Mouse (Mus musculus) lung, postnatal 0 days (tissue): ENCODE measurements around the gene Syna.

Experiments used
- CTCF ChIP-seq: IDR thresholded peaks from 2 replicates; pipeline ENCODE4 v1.5.1; 2016; ENCODE audit warnings: antibody characterized with exemption, mild to moderate bottlenecking
- EP300 ChIP-seq: IDR thresholded peaks from 2 replicates; pipeline ENCODE4 v1.6.1; 2016; ENCODE audit warnings: antibody characterized with exemption, mild to moderate bottlenecking, control low read depth

GRCm38 (mm10) chr5:134579135-134579534 lies 19.2 kb upstream of the Syna start:
- TF ChIP-seq EP300 (no peak), CTCF (no peak)
